Mouse (Mus musculus) limb, embryonic 15.5 days (tissue): ENCODE measurements around the gene Dnase1l2. TPM values are rescaled to one million over a fixed set of nuclear protein-coding genes. Genes with fewer than 3 reads are reported as not detected.
"Not testable (repeated sequence)": the region's sequence is repeated elsewhere in the genome, so short reads cannot be mapped to it uniquely, and the experiment has no call there.

ENCODE experiments used
- ATAC-seq: fragments of 200-750 bp; cut with Nextera tagmentation; 2 replicates; pipeline ENCODE4 v1.8.0; 2017; ENCODE audit warnings: low read depth, moderate TSS enrichment; ENCODE audit not compliant: insufficient number of reproducible peaks, low FRiP score, low TSS enrichment
- H3K27ac ChIP-seq: fragments of 300-500 bp; sonication (generic); 2 replicates; pipeline ENCODE4 v1.5.1; 2015; ENCODE audit warnings: moderate library complexity, mild to moderate bottlenecking, inconsistent platforms
- H3K27me3 ChIP-seq: fragments of 300-500 bp; sonication (generic); 2 replicates; pipeline ENCODE4 v1.6.1; 2015; ENCODE audit warnings: inconsistent platforms
- H3K36me3 ChIP-seq: fragments of 300-500 bp; sonication (generic); 2 replicates; pipeline ENCODE4 v1.6.1; 2015; ENCODE audit warnings: inconsistent platforms
- H3K4me1 ChIP-seq: fragments of 300-500 bp; sonication (generic); 2 replicates; pipeline ENCODE4 v1.6.1; 2015; ENCODE audit warnings: inconsistent platforms
- H3K4me2 ChIP-seq: fragments of 300-500 bp; sonication (generic); 2 replicates; pipeline ENCODE4 v1.6.1; 2015; ENCODE audit warnings: mild to moderate bottlenecking, inconsistent platforms
- H3K4me3 ChIP-seq: fragments of 300-500 bp; sonication (generic); 2 replicates; pipeline ENCODE4 v1.5.1; 2015; ENCODE audit warnings: mild to moderate bottlenecking, inconsistent platforms
- H3K9ac ChIP-seq: fragments of 300-500 bp; sonication (generic); 2 replicates; pipeline ENCODE4 v1.6.1; 2015; ENCODE audit warnings: inconsistent platforms
- H3K9me3 ChIP-seq: fragments of 300-500 bp; sonication (generic); 2 replicates; pipeline ENCODE4 v1.6.1; 2016; ENCODE audit warnings: inconsistent platforms
- WGBS: fragments of 180-500 bp; shearing (Covaris S2); methylation state at CpG from one replicate; pipeline ENCODE4 v1.1.7; 2015; 5-methylcytosine and 5-hydroxymethylcytosine counted together
- polyA plus RNA-seq: library from polyadenylated mRNA; unstranded; fragments of >200 nt; fragmentation: Nextera tagmentation; extraction: Ambion mirVana; gene quantifications from 2 replicates; pipeline ENCODE4 v1.2.1, GENCODE M21; 2015

Dnase1l2 gene
- polyA plus RNA-seq, 1 experiment from 2014 or later, result 13.3 TPM

DNA sequence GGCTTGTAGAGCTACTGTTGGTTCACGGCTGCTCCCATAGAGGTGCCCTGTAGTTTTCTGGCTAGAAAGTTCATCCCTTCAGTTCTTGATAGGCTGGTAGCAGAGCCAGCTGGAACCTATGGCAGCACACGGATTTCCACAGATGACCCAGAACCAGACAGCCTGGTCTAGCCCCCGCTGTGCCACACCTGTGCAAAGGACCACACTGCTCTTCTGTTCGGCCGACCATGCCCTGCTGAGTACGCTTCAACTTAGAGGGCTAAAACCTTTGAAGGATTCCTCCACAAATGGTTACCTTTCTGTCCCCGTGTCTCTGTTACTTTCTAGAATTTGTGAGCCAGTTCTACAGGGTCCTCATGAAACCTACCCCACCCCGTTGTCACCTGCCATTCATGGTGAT lies 17.6 kb downstream of the Dnase1l2 start:
- WGBS, result 93% methylated on average over 6 of the region's 8 CpGs
- H3K27me3 ChIP-seq, H3K9ac ChIP-seq, H3K4me2 ChIP-seq, ATAC-seq, H3K27ac ChIP-seq, H3K9me3 ChIP-seq, H3K4me3 ChIP-seq: not testable (repeated sequence)
- peaks cover 49% of the 10 kb centered on the region for H3K36me3 ChIP-seq
- H3K4me1 ChIP-seq, result peaks cover 14% of the 10 kb centered on the region

DNA sequence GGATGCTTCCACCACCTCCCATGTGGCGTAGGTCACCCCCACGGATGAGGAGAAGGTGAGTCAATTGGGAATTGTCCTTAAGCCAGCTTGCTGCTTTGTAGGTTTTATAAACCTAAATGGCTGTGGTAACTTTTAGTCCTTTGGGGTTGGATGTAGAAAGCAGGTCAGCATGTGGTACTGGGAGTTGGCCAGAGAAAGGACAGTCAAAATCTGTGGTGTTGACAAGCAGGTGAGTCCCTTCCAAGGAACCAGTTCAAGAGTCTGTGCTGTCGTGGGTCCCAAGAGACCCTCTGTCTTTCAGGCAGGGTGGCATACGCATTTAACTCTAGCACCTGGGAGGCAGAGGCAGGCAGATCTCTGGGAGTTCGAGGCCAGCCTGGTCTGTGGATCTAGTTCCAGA lies 18.4 kb downstream of the Dnase1l2 start:
- 91% methylated on average over 5 of the region's 5 CpGs for WGBS
- H3K27me3 ChIP-seq, result no peaks in the 10 kb centered on the region

DNA sequence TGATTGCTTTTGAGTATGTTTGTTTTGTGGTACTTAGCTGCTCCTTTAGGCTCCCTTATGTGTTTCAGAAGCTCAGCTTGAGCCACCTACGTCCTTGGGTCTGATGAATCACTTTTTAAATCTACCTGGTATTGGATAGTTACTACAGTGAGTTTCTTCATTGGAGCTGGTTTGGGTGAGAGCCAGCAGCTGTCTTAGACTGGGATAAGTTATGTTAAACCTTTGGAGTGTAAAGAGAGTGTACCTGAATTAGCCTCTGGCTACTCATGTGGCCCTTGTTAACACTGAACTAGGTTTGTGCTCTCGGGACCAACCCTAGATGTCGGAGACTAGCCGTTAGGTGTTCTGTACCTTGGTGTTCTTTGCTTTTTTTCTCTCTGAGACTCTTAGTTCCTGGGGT lies 19.8 kb downstream of the Dnase1l2 start:
- Histone ChIP-seq H3K9ac (no peak overlapping the region), H3K4me2 (no peak overlapping the region), H3K36me3 (peaks cover 70% of the 10 kb centered on the region), H3K27me3 (no peaks in the 10 kb centered on the region), H3K4me1 (peaks cover 11% of the 10 kb centered on the region), H3K9me3 (no peaks in the 10 kb centered on the region), H3K4me3 (no peak overlapping the region), H3K27ac (no peak overlapping the region)
- 93% methylated on average over 4 of the region's 4 CpGs for WGBS
- no peak for ATAC-seq

More for the DNA sequence above, 18.4 kb downstream of the Dnase1l2 start:
- peaks cover 11% of the 10 kb centered on the region for H3K4me1 ChIP-seq
- ATAC-seq, result no peak
- H3K4me2 ChIP-seq, result no peak overlapping the region
- H3K27ac ChIP-seq, result no peak overlapping the region
- H3K4me3 ChIP-seq, result no peak overlapping the region
- H3K9me3 ChIP-seq, result no peaks in the 10 kb centered on the region
- no peak overlapping the region for H3K9ac ChIP-seq
- H3K36me3 ChIP-seq, result peaks cover 56% of the 10 kb centered on the region

DNA sequence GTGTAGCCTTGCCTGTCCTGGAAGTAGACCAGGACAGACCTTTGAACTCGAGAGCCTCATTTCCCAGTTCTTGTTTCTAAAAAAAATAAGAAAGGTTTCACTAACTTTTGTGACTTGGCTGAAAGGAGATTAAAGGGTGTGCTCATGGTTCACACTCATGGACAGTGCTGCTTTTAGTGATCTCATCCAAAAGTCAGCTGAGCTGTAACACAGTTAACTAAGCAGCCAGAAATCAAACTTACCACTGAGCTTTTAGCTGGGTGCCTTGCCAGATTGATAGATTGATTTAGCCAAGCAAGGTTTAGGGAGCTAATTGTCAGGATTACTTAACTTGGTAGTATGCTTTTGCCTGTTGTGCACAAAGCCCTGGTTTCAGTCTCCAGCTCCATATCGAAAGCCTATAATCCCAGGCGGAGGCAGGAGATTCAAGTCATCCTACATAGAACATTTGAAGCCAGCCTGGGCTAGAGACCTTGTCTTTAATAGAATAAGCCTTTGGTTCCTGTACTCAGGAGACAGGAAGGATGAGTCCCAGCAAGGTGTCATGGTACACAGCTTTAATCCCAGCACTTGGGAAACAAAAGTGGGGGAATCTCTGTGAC lies 26.8 kb downstream of the Dnase1l2 start:
- peaks cover 28% of the 10 kb centered on the region for H3K4me1 ChIP-seq
- H3K9me3 ChIP-seq, result no peaks in the 10 kb centered on the region
- H3K9ac ChIP-seq, result peak overlapping the region; percentile 7; the same call in 1 of the 2 replicates
- no peaks in the 10 kb centered on the region for H3K27me3 ChIP-seq
- H3K36me3 ChIP-seq, result peaks cover 60% of the 10 kb centered on the region
- WGBS, result 81% methylated on average over 3 of the region's 3 CpGs
- H3K27ac ChIP-seq, result no peak overlapping the region
- no peak for ATAC-seq
- peak overlapping the region; percentile 64 for H3K4me3 ChIP-seq
- H3K4me2 ChIP-seq, result peak overlapping the region; percentile 75

DNA sequence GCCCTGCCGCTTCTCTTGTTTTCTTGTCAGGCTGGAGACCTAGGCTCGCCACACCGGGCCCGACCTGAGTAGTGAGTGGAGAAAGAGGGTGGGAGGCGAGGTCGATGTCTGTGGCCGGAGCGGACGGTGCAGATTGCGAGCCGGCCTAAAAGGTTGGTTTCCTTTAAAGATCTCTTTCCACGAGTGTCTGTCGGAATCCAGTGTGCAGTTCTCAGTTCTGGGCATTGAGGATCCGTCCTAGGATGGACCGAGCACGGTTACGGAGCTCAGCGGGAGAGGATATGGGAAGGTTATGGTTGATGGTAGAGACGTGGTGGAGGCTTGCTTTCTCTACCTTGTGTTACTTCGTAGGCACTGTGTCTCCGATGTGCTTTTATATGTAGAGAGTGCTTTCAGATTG lies 27.9 kb downstream of the Dnase1l2 start:
- H3K27me3 ChIP-seq, result no peaks in the 10 kb centered on the region
- peaks cover 57% of the 10 kb centered on the region for H3K36me3 ChIP-seq

DNA sequence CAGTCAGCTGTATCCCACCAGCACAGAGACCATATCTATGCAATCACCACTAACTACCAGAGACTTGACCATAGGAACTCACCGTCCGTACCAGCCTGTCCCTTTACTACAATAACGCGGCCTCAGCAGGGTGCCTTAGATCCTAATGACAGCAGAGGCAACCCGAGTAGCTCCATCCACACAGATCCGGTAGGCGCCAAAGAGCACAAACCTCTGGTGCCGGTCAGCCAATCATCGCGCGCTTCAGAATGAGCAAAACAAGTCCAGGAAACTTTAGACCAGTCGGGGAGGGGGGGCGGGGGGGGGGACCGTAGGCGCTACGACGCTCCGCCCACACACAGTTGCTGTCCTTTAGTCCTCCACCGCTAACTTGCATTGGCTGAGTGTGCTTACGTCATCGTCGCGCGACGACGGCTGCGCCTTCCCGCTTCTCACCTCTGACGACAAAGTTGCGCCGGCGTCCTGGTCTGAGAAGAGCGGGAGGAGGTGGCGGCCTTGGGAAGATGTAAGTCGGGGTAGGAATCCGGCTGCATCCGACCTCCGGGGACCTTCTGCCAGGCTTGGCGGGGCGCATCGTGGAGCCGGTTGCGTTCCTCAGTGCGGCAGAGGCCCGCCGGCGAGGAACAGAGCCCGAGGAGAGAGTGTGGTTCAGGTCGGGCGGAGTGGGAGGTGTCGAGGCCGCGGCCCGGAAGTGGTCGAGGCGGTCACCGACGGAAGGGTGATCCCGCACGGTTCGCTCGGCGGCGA lies 28.5 kb downstream of the Dnase1l2 start, which contains the start of gene Rnps1:
Gene Rnps1 (plus strand): TSS at position 336 of the 747 bp plus-strand sequence.
- peak within 1 kb of the TSS; percentile 75 for H3K4me2 ChIP-seq
- no peaks in the 10 kb centered on the region for H3K27me3 ChIP-seq
- peak within 1 kb of the TSS; percentile 72 for H3K9ac ChIP-seq
- peak within 1 kb of the TSS; percentile 96 for H3K27ac ChIP-seq
- H3K4me1 ChIP-seq, result peaks cover 28% of the 10 kb centered on the region
- H3K36me3 ChIP-seq, result peaks cover 57% of the 10 kb centered on the region
- WGBS, result under 1% methylated on average over 64 of the region's 64 CpGs
- H3K9me3 ChIP-seq, result no peaks in the 10 kb centered on the region
- H3K4me3 ChIP-seq, result peak within 1 kb of the TSS; percentile 64
- ATAC-seq, result peak; percentile 90

More for the DNA sequence above, 27.9 kb downstream of the Dnase1l2 start:
- H3K4me2 ChIP-seq, result peak overlapping the region; percentile 75
- H3K9ac ChIP-seq, result peak overlapping the region; percentile 72
- 0 out of 2 replicates have a peak, but pooled peaks have one; percentile 2 for ATAC-seq
- 0% methylated on average over 21 of the region's 21 CpGs for WGBS
- H3K4me1 ChIP-seq, result peaks cover 28% of the 10 kb centered on the region
- H3K27ac ChIP-seq, result peak overlapping the region; percentile 96
- H3K9me3 ChIP-seq, result no peaks in the 10 kb centered on the region
- H3K4me3 ChIP-seq, result peak overlapping the region; percentile 64

DNA sequence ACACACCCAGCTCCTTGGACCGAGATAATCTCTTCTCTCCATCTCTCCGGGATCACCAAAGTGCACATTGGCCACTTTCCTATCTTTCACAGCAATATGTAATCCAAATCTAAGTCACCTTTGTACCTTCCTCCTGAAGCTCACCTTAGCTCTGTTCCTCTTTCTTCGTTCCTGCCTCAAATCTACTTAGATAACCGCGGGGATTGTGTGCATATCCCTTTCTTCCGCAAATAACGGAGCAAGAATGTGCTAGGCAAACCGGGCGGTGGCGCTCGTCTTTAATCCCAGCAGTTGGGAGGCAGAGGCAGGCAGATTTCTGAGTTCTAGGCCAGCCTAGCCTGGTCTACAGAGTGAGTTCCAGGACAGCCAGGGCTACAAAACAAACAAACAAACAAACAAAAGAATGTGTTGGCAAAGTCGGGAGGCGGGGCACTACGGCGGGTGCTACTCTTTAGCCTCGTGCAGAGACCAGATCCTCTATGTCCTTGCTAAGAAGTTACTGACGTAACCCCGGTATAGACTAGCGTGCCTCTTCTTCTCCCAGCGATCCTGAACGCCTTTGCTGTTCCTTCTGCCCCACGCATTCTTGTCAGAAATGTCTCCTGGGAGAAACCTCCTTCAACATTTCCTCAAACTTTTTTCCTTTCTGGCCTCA lies 29.2 kb downstream of the Dnase1l2 start:
- Histone ChIP-seq H3K4me2 (peak overlapping the region; percentile 75), H3K27ac (peak overlapping the region; percentile 91), H3K9ac (peak overlapping the region; percentile 62), H3K9me3 (no peaks in the 10 kb centered on the region), H3K4me1 (peaks cover 28% of the 10 kb centered on the region), H3K4me3 (peak overlapping the region; percentile 64), H3K36me3 (peaks cover 57% of the 10 kb centered on the region), H3K27me3 (no peaks in the 10 kb centered on the region)
- ATAC-seq, result no peak
- 29% methylated on average over 22 of the region's 22 CpGs for WGBS

DNA sequence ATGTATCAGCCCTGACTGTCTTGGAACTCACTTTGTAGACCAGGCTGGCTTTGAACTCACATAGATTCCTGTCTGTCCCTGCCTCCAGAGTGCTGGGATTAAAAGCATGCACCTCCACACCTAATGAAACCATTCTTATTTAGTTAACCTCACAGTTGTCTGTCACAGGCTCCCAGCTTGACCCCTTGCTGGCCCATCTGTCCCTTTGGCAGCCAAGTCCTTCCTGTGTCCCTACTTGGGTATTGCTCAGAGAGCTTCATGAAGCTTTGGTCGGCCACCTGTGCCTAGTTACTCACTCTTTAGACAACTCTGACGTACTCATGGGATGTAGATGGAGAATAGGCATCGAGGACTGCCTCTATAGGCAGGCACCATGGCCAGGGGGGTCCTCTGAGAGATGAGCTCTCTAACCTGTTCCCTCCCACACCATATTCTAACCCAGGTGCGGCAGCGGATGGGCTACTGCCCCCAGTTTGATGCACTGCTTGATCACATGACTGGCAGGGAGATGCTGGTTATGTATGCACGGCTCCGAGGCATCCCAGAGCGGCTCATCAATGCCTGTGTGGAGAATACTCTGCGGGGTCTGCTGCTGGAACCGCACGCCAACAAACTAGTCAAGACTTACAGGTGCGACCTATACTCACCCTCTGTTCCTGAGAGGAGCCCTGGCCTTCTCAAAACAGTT lies 35.6 kb downstream of the Dnase1l2 start:
- Histone ChIP-seq H3K4me2 (no peak overlapping the region), H3K4me3 (no peak overlapping the region), H3K27me3 (no peaks in the 10 kb centered on the region), H3K36me3 (peaks cover 57% of the 10 kb centered on the region), H3K27ac (no peak overlapping the region), H3K9ac (no peak overlapping the region), H3K9me3 (no peaks in the 10 kb centered on the region), H3K4me1 (no peaks in the 10 kb centered on the region)
- no peak for ATAC-seq
- WGBS, result 86% methylated on average over 12 of the region's 12 CpGs

DNA sequence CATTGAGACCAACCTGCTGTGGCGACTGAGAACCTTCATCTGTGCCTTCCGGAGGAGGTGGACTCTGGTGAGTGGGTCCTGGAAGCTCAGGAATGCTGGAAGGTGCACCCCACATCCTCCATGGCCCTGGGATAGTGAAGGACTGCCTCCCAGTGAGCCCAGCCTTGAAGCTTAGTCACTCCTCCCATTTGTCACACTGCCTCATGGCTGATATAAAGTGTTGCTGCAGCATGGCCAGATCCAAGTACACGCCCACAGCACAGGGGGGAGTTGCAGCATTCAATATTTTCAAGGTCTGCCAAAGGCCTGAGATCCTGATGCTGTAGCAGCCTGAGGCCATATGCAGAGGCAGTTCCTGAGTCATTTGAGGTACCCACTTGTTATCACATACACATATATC lies 40.5 kb downstream of the Dnase1l2 start:
- no peak for ATAC-seq
- Histone ChIP-seq H3K4me3 (no peak overlapping the region), H3K9me3 (no peaks in the 10 kb centered on the region), H3K27ac (no peak overlapping the region), H3K36me3 (peaks cover 36% of the 10 kb centered on the region), H3K4me1 (no peaks in the 10 kb centered on the region), H3K9ac (no peak overlapping the region), H3K27me3 (no peaks in the 10 kb centered on the region), H3K4me2 (no peak overlapping the region)
- WGBS, result 74% methylated on average over 3 of the region's 3 CpGs

DNA sequence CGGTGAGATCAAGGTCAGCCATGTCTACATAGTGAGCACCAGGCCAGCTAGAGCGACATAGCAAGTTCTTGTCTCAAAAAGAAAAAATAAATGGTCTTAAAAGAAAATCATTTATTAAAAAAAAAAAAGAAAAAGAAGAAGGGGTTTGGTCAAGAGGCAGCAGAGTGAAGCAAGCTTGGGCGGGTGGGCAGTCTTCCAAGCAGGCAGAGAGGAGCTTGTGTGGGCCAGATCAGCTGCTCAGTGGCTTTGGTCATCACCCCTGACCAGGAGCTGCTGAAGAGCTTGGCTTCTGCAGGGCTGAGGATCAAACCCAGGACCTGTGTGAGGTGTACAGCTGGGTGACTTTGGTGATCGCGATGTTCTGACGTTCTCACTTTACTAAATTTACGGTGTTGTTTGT lies 48.4 kb downstream of the Dnase1l2 start:
- no peaks in the 10 kb centered on the region for H3K4me1 ChIP-seq
- H3K4me3 ChIP-seq, result no peak overlapping the region
- ATAC-seq, result no peak
- no peak overlapping the region for H3K27ac ChIP-seq
- WGBS, result 81% methylated on average over 7 of the region's 7 CpGs
- H3K36me3 ChIP-seq, result no peaks in the 10 kb centered on the region; the same call in 1 of the 2 replicates
- no peak overlapping the region for H3K4me2 ChIP-seq
- no peaks in the 10 kb centered on the region for H3K27me3 ChIP-seq
- no peaks in the 10 kb centered on the region for H3K9me3 ChIP-seq
- no peak overlapping the region for H3K9ac ChIP-seq

DNA sequence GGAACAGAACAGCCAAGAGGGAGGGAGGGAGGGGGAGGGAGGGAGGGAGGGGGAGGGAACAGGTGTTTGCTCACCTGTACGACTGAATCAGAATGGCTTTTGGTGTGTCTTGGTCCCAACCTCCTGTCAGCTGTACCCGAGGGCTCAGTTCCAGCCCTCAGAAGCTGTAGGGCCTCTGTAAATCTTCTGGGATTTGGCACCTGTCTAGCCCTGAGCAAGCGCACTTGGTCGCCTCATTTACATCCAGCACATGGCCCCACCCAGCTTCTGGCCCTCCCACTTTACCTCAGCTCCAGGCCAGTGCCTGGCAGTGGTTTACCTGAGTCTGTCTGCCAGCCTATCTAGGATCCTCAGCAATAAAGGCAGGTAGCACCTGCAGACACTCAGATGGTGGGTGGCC lies 49.4 kb downstream of the Dnase1l2 start:
- H3K36me3 ChIP-seq, result no peaks in the 10 kb centered on the region; the same call in none of the 2 replicates
- 18% methylated on average over 4 of the region's 4 CpGs for WGBS
- no peaks in the 10 kb centered on the region for H3K27me3 ChIP-seq
- H3K9me3 ChIP-seq, result no peaks in the 10 kb centered on the region
- no peak overlapping the region for H3K4me2 ChIP-seq
- no peak overlapping the region for H3K9ac ChIP-seq
- H3K4me3 ChIP-seq, result no peak overlapping the region
- no peak overlapping the region for H3K27ac ChIP-seq
- H3K4me1 ChIP-seq, result no peaks in the 10 kb centered on the region
- 0 out of 2 replicates have a peak, but pooled peaks have one; percentile 58 for ATAC-seq
